In genomic region chr13:69532101-69532892, GRCm38 (mm10) we compare ENCODE assay signal across 8 mouse cellular contexts. TPM values are rescaled to one million over a fixed set of nuclear protein-coding genes. Genes with fewer than 3 reads are reported as not detected.
A peak's percentile ranks its signal among the peaks of the same experiment; 100 is the strongest.
DNase-seq lines count a peak whose midpoint lies in the region; ATAC-seq and TF ChIP-seq lines count a peak whose summit lies in the region.

No protein-coding gene starts in this region.

- peak overlapping the region; percentile 79 for H3K4me2 ChIP-seq in limb, embryonic 15.5 days

- peaks cover 31% of the 10 kb centered on the region for H3K4me1 ChIP-seq in thymus, adult 2 months (replicated peaks; ENCODE audit: control insufficient read depth, insufficient read depth, low read length)
- H3K4me1 ChIP-seq in limb, embryonic 15.5 days = peaks cover 48% of the 10 kb centered on the region

- peak overlapping the region; percentile 25 for H3K4me3 ChIP-seq in thymus, adult 2 months (ENCODE audit: control insufficient read depth, insufficient read depth, low read length)
- H3K4me3 ChIP-seq in limb, embryonic 15.5 days = peak overlapping the region; percentile 93

- H3K9ac ChIP-seq in limb, embryonic 15.5 days = peak overlapping the region; percentile 11; the same call in 1 of the 2 replicates

- H3K9me3 ChIP-seq in limb, embryonic 15.5 days = no peaks in the 10 kb centered on the region

- peak; percentile 48 to 57 for DNase-seq in cerebellum, adult 18-20 months
- DNase-seq in cerebellum, postnatal 4 days (ENCODE audit: low spot score in 2 of 2) = no peak
- DNase-seq in thymus, adult 2 months = peak; percentile 23
- no peak for DNase-seq in thymus, adult 18-20 months
- DNase-seq in thymus, postnatal 0 days (ENCODE audit: low spot score) = peak; percentile 48
- no peak for DNase-seq in ovary, postnatal 36 days (ENCODE audit: low spot score)

- TF ChIP-seq POLR2A in thymus, adult 2 months (IDR thresholded peaks at IDR 0.05; ENCODE audit: control insufficient read depth, extremely low read depth, insufficient read depth, low read length, poor library complexity) = no peak

- WGBS in thymus, adult 2 months = 31% methylated on average over 14 of the region's 14 CpGs
- 14% methylated on average over 14 of the region's 14 CpGs for WGBS in limb, embryonic 15.5 days

- TF ChIP-seq CTCF in thymus, adult 2 months (IDR thresholded peaks at IDR 0.05; ENCODE audit: borderline replicate concordance, control insufficient read depth, extremely low read depth, insufficient read depth, low read length, poor library complexity) = no peak

- no peaks in the 10 kb centered on the region for H3K36me3 ChIP-seq in thymus, adult 2 months (ENCODE audit: control insufficient read depth, insufficient read depth, low read length)
- H3K36me3 ChIP-seq in limb, embryonic 15.5 days = peaks cover 11% of the 10 kb centered on the region; the same call in 1 of the 2 replicates

- no peak overlapping the region for H3K27ac ChIP-seq in thymus, adult 2 months (ENCODE audit: control insufficient read depth, insufficient read depth, low read length)
- no peak overlapping the region for H3K27ac ChIP-seq in limb, embryonic 15.5 days

- ATAC-seq in limb, embryonic 15.5 days (ENCODE audit: insufficient number of reproducible peaks, low FRiP score, low TSS enrichment, low read depth) = no peak
- no peak for ATAC-seq in inflammation-experienced regulatory T-cells, adult 6 months

- no peaks in the 10 kb centered on the region for H3K27me3 ChIP-seq in thymus, adult 2 months (ENCODE audit: control insufficient read depth, insufficient read depth, low read length)
- no peaks in the 10 kb centered on the region for H3K27me3 ChIP-seq in limb, embryonic 15.5 days

RNA-seq across cellular contexts. Expression of gene Nsun2, which starts 1.2 kb away (rescaled TPM):
- polyA plus RNA-seq in thymus, adult 2 months (2012; rRNA removed) = 74.1 and 86.5 TPM in 2 replicates
- polyA plus RNA-seq in limb, embryonic 15.5 days (2015; fragmentation: Nextera tagmentation; extraction: Ambion mirVana) = 132 and 136 TPM in 2 replicates
- 126 and 131 TPM in 2 replicates for polyA plus RNA-seq in thymus, postnatal 0 days (2015; fragmentation: Nextera tagmentation; extraction: Ambion mirVana)
- polyA plus RNA-seq in inflammation-experienced regulatory T-cells, adult 6 months (2017; shearing (Covaris generic)) = 10 to 100 TPM; 17.2 to 38.5 (median 30.6) TPM

RNA-seq across cellular contexts. Expression of gene Tent4a, which starts 2.1 kb away (rescaled TPM):
- 22.2 and 32.2 TPM in 2 replicates for polyA plus RNA-seq in thymus, adult 2 months (2012; rRNA removed)
- 4.9 and 6.2 TPM in 2 replicates for polyA plus RNA-seq in limb, embryonic 15.5 days (2015; fragmentation: Nextera tagmentation; extraction: Ambion mirVana)
- 3.7 and 5.4 TPM in 2 replicates for polyA plus RNA-seq in thymus, postnatal 0 days (2015; fragmentation: Nextera tagmentation; extraction: Ambion mirVana)
- polyA plus RNA-seq in inflammation-experienced regulatory T-cells, adult 6 months (2017; shearing (Covaris generic)) = 1 to 10 TPM; 3.7 to 5.8 (median 4.9) TPM

Comparison
In these comparisons a context has a peak if more than half of its experiments do, and no peak if none do; other contexts are left out.
1. DNase-seq: peak in cerebellum, adult 18-20 months (2 of 2), thymus, adult 2 months (single experiment) and thymus, postnatal 0 days (single experiment); none in cerebellum, postnatal 4 days (0 of 2), thymus, adult 18-20 months (0 of 2) and ovary, postnatal 36 days (single experiment).